Mouse (Mus musculus) c-Kit-positive CD71-positive TER-119-positive erythroid progenitor cells, embryonic 14.5 days (primary cell): ENCODE data around the gene Hddc2.
A peak's percentile ranks its signal among the peaks of the same experiment; 100 is the strongest.

ENCODE experiments used
- DNase-seq: peaks from one replicate; pipeline ENCODE4 v3.0.0-alpha.2; 2013; ENCODE audit warnings: low spot score

Gene Hddc2

GRCm38 (mm10) chr10:31312865-31313848, at the start of gene Hddc2:
Gene Hddc2, plus strand, starts transcription at chr10:31313383.
- DNase-seq: peak; percentile 81

DNA sequence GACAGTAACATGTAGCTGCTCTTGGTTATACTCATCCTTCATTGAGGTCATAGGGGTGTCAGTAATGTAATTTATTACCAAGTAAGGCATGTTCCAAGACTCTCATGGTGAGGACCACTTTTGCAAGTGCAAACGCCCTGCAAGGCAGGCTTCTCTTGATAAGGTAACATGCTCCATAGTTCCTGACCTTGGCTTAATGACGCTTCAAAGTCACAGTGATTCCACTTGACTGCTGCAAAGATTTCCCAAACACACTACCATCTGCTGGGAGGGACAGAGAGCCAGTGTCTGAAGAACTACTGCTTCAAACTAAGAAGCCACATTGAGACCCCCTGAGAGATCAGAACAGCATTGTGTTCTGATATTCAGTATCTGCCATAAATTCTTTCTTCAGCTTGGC, 40.4 kb upstream of the Hddc2 start:
- DNase-seq: no peak

- no peak for DNase-seq
Measured at GRCm38 (mm10) chr10:31273171-31273570, 40.0 kb upstream of the Hddc2 start.

GRCm38 (mm10) chr10:31287787-31288186, 25.4 kb upstream of the Hddc2 start:
- no peak for DNase-seq

DNA sequence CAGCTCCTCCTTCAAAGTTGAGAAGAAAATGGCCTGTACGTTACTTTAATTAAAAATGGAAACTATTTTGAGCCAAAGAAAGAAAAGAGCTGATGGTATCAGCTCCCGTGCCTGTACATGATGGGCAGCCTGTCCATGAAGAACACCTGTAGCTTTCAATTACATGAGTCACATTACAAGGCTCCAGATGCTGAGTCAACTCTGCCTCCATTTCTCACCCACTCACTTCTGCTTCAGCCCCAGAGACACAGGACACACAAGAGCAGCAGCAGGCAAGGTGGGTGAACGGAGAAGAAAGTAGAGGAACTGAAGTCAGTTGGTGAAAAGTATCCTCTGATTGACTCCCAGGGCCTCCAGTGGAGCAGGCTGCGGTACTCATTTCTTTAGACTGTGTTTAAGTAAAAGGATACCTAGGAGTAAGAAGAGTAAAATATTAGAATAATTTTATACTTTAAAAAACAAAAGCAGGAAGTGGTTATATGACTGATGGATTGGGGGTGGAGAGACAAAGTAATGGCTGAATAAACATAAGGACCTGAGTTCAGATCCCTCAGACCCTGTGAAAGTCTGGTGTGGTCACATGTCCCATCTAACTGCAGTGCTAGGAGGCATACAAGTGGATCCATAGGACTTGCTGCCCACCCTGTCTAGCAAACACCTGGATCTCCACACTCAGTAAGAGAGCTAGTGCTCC, 24.3 kb upstream of the Hddc2 start:
- no peak for DNase-seq

DNA sequence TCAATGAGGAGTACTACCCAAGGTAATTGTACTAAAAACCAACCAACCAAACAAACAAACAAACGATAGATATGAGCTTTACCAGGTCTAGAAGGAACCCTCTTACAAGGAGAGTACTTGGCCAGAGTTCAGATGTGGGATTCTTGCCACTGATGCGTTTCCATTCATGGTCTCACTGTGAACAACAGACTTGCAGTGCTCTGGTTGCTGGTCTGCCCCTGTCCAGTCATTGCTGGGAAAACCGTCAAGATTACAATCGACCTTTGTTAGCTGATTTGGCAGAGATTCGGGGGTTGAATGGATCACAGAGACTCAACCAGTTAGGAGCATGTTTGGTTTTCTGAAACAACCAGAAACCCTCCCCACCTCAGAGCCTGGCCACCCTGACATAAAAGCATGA, 17.5 kb upstream of the Hddc2 start:
- no peak for DNase-seq

DNA sequence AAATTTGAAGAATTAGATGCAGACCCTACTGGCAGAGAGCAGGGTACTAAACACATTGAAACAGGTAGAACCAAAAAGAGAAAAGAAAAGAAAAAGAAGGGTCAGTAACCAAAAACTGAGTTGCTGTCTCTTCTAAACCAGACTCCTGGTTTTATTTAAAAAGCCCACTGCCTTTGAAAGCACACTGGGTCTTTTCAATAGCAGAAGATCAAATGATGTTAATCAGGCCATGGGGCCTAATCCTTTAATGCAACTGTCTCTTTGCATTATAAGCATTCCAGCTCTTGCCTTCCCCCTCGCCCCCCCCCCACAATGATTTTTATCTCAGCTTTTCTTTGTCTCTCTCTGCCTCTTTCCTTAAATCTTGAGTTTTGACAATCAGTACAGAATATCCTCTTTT, 16.7 kb upstream of the Hddc2 start:
- DNase-seq: no peak

DNA sequence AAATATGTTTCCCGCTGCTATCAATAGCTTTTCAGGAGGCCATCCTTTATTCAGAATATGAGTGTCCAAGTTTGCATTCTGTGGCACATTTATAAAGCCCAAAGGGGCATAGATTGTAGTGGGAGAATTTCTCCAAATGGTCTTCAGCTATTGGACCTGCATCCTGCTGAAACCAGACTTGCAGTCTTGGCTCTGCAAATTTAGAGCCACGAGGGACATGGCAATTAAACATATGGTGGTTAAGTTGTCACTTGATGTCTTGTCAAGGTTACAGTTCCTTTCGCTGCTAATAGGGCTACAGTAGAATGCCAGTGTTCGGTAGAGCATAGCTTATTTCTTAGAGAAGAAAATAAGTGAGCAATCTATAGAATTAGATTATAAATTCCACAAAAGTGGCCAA, 16.1 kb upstream of the Hddc2 start:
- DNase-seq: no peak

- DNase-seq: no peak
Measured at GRCm38 (mm10) chr10:31298263-31298662, 14.9 kb upstream of the Hddc2 start.

DNA sequence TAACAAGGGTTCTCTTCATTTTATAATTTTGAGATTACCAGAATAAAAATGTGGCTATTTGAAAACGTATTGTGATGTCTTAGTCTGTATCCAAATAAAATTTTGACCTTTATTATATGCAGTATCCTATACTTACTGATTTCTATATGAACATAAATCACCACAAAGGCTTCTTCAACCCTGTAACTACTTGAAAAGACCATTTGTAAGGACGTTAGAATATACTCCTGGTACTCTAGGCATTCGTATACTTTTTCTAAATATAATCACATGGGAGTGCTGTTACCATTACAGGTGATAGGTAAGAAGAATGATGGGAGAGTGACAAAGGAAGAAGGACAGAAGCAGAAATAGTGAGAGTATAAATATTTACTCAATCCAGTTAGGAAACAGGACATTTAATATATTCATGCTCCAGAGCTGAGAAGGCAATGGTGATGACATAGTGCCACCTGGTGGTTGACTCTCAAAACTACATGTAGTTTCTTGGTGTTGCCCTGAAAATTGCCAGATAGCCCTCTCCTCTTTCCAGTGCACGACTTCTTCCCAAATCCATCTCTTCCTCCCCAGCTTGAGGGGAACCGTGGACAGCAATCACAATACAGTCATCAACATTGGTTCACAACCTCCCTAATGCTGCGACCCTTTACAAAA, 14.1 kb upstream of the Hddc2 start:
- DNase-seq: peak; percentile 47

DNA sequence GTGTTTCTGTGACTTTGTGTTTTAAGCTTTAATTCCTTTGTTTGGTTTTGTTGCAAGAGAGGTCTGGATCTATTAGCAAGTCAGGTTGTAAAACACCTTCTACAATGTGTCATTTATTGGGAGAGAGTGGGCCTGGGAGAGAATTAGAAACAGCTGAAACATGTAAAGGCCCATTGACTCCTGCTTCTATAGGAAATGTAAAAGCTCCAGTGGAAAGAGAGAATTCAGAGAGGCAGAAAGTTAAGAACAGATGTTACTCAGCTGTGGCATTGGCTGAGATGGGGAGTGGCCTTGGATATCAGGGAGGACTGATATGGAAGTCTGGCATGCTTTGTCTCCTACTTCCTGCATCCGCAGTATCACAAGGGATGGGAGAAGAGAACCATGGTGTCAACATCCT, 12.9 kb upstream of the Hddc2 start:
- no peak for DNase-seq

DNA sequence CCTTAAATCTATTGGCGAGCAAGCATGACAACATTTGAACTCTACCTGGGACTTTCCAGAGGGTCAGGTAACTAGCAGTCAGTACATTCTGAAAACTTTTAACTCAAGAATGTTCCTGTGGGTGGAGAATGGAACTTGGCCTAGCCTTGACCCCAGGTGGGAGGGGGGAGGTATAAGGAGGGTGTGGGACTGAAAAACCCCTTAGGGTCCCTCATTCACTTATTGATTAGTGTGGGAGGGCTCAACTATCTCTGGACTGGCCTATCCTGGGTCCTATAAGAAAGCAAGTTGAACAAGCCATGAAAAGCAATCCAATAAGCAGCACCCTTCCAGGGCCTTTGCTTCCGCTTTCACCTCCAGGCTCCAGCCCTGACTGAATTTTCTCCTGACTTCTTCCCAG, 9.7 kb upstream of the Hddc2 start:
- DNase-seq: no peak

DNA sequence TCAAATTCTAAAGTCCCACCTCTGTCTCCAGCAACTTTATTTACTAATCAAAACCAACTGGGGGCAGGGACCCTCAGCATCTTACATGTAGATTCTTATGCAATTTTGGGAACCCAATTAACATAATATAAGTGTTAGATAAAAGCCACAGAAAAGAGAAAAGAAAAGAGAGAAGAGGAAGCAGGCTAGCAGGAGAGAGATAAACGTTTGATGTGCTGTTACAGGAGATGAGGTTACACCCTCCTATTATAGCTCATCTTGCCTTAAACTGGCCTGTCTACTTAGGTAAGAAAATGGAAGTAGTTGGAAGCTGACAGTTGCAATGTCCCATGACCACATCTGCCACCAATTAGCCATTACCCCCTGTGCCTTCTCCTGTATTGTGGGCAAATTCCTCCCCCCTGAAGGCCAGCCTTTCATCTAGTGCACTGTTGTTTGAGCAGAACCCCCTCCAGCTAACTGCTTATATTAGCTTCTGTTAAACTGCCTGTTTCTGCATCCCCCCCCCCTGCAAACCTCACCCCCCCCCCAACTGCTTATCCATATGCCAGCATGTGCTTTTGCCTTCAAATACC, 6.1 kb upstream of the Hddc2 start:
- DNase-seq: no peak

- DNase-seq: no peak
Measured at GRCm38 (mm10) chr10:31318491-31318890, 5.3 kb downstream of the Hddc2 start.

DNA sequence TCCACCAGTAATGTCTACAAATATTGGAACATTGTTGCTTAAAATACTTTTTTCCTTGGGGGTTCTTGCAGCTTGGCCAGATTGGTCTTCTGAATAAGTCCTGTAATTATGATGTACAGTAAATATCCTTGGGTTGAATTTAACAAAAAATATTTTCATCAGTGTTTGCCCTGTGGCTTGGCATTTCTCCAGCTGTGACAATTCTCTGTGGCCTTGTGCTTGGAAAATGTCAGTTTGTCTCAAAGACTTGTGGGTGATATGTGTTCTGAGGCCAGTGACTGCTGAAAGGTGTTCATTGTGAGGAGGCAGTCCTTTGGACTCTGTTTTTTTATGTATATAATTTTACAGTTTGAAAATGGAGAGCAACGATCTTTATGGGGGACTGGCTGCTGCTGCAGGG, 16.3 kb downstream of the Hddc2 start:
- no peak for DNase-seq

- peak; percentile 8 for DNase-seq
Measured at GRCm38 (mm10) chr10:31330286-31330962, 17.2 kb downstream of the Hddc2 start.

DNA sequence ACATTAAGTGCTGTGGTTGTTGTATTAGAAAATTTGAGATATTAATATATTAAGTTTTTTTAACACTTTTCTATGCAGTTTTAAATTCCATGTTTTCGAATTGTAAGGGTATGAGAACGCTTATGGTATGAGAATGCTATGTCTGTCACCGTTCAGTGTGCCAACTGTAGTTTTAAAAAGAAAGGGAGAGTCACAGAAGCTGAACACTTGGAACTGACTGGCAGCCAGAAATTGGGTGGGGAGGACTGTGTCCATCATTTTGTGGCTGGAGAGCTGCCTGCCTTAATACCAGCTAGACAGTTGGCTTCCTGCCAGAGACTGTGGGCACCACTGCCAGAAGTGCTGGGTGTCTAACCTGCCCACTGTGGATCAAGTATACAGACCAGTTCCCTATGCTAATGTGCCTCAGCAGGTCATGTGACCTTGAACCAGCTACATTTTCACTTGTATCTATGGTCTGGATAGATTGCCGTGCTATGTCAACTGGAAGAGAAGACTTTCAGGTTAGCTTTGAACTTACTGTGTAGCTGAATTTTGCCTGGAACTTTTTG, 18.1 kb downstream of the Hddc2 start:
- no peak for DNase-seq

DNA sequence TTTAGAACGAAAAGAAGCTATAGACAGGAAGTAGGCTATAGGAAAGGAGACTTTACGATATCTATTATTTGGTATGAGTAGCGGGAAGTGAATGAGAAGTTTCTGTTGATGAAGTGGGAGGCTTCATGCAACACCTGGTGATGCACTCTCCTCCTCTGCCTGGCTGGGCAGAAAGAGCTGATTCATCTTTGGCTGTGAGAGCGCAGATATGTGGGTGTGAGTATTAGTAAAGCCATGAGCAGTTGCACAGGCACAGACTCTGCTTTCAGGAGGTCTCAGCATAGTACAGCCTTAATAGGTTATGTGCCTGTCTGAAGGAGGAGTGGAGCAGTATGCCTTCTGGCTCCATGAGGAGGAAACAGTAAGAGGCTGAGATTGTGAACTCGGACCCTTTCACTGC, 23.2 kb downstream of the Hddc2 start:
- no peak for DNase-seq

- no peak for DNase-seq
Measured at GRCm38 (mm10) chr10:31346401-31346800, 33.2 kb downstream of the Hddc2 start.

DNA sequence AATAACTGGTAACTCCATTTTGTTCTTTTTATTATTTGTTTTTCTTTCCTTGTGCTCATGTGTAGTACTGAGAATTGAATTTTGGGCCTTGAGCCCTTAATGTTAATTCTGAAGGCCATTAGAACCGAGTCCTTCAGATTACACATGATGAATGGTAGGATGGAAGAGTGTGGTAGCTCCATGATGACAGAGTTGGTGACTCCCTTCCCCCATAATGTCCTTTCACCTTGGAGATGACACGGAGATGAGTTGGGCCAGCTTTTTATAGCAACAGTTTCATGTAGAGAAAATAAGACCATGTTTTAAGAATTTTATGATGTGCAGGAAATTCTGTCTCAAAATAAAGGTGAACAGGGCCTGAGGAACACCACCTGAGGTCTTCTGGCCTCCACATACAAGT, 37.9 kb downstream of the Hddc2 start:
- no peak for DNase-seq

GRCm38 (mm10) chr10:31352845-31353427, 39.8 kb downstream of the Hddc2 start:
- no peak for DNase-seq
